Mouse (Mus musculus): ENCODE measurements around the gene Olfr49. TPM values are rescaled to one million over a fixed set of nuclear protein-coding genes. Genes with fewer than 3 reads are reported as not detected.
A peak's percentile ranks its signal among the peaks of the same experiment; 100 is the strongest.

Olfr49 gene
- polyA plus RNA-seq, 1 experiment from 2014 or later: not detected

- H3K4me1 ChIP-seq (ENCODE audit: insufficient read depth): peaks cover 26% of the 10 kb centered on the region
- ATAC-seq (no peak), DNase-seq (no peak)
- no peaks in the 10 kb centered on the region for H3K27me3 ChIP-seq (ENCODE audit: insufficient read depth, low read length)
- H3K9ac ChIP-seq (replicated peaks): peak overlapping the region; percentile 74
- peak overlapping the region; percentile 67 for H3K4me3 ChIP-seq (ENCODE audit: low read depth, low read length)
- WGBS (ENCODE audit: insufficient replicate concordance): 18% methylated on average over 8 of the region's 8 CpGs
- H3K4me2 ChIP-seq (ENCODE audit: low read depth, low read length): peak overlapping the region; percentile 77
- peaks cover 17% of the 10 kb centered on the region; the same call in 1 of the 2 replicates for H3K36me3 ChIP-seq (replicated peaks; ENCODE audit: insufficient read depth, low read length)
- 0 out of 2 replicates have a peak overlapping the region, but pooled peaks have one; percentile 78 for H3K27ac ChIP-seq (ENCODE audit: low read depth)
- TF ChIP-seq CTCF (IDR thresholded peaks at IDR 0.05; ENCODE audit: low read depth) (no peak), EP300 (IDR thresholded peaks at IDR 0.05; ENCODE audit: low read depth) (no peak)
- no peaks in the 10 kb centered on the region for H3K9me3 ChIP-seq (ENCODE audit: low read length)
These were observed 25.0 kb downstream of the Olfr49 start for GRCm38 (mm10) chr14:54259722-54260085.

GRCm38 (mm10) chr14:54259003-54259721, 25.6 kb downstream of the Olfr49 start:
- under 1% methylated on average over 35 of the region's 35 CpGs for WGBS (ENCODE audit: insufficient replicate concordance)
- no peak for TF ChIP-seq CTCF (IDR thresholded peaks at IDR 0.05; ENCODE audit: low read depth)
- no peak for TF ChIP-seq EP300 (IDR thresholded peaks at IDR 0.05; ENCODE audit: low read depth)
- H3K4me1 ChIP-seq (ENCODE audit: insufficient read depth): peaks cover 30% of the 10 kb centered on the region
- peak; percentile 92 for ATAC-seq
- H3K4me2 ChIP-seq (ENCODE audit: low read depth, low read length): peak overlapping the region; percentile 77
- no peaks in the 10 kb centered on the region for H3K27me3 ChIP-seq (ENCODE audit: insufficient read depth, low read length)
- peak overlapping the region; percentile 67 for H3K4me3 ChIP-seq (ENCODE audit: low read depth, low read length)
- H3K9ac ChIP-seq (replicated peaks): peak overlapping the region; percentile 74
- DNase-seq: peak; percentile 96
- no peaks in the 10 kb centered on the region for H3K9me3 ChIP-seq (ENCODE audit: low read length)
- H3K36me3 ChIP-seq (replicated peaks; ENCODE audit: insufficient read depth, low read length): peaks cover 12% of the 10 kb centered on the region; the same call in 1 of the 2 replicates
- H3K27ac ChIP-seq (ENCODE audit: low read depth): peak overlapping the region; percentile 78

GRCm38 (mm10) chr14:54258131-54258670, 26.5 kb downstream of the Olfr49 start:
- no peak for TF ChIP-seq EP300 (IDR thresholded peaks at IDR 0.05; ENCODE audit: low read depth)
- TF ChIP-seq CTCF (IDR thresholded peaks at IDR 0.05; ENCODE audit: low read depth): no peak
- ATAC-seq (no peak), DNase-seq (no peak)
- Histone ChIP-seq H3K36me3 (replicated peaks; ENCODE audit: insufficient read depth, low read length) (peaks cover 8% of the 10 kb centered on the region; the same call in 1 of the 2 replicates), H3K27me3 (ENCODE audit: insufficient read depth, low read length) (no peaks in the 10 kb centered on the region), H3K27ac (ENCODE audit: low read depth) (no peak overlapping the region), H3K4me3 (ENCODE audit: low read depth, low read length) (no peak overlapping the region), H3K9me3 (ENCODE audit: low read length) (no peaks in the 10 kb centered on the region), H3K9ac (replicated peaks) (no peak overlapping the region), H3K4me1 (ENCODE audit: insufficient read depth) (peaks cover 30% of the 10 kb centered on the region), H3K4me2 (ENCODE audit: low read depth, low read length) (peak overlapping the region; percentile 77)
- WGBS (ENCODE audit: insufficient replicate concordance): 62% methylated on average over 7 of the region's 7 CpGs

GRCm38 (mm10) chr14:54254670-54255202, 30.0 kb downstream of the Olfr49 start:
- ATAC-seq (no peak), DNase-seq (no peak)
- peak overlapping the region; percentile 80 for H3K4me2 ChIP-seq (ENCODE audit: low read depth, low read length)
- H3K27ac ChIP-seq (ENCODE audit: low read depth): peak overlapping the region; percentile 90
- H3K27me3 ChIP-seq (ENCODE audit: insufficient read depth, low read length): no peaks in the 10 kb centered on the region
- 51% methylated on average over 12 of the region's 12 CpGs for WGBS (ENCODE audit: insufficient replicate concordance)
- no peaks in the 10 kb centered on the region for H3K9me3 ChIP-seq (ENCODE audit: low read length)
- TF ChIP-seq CTCF (IDR thresholded peaks at IDR 0.05; ENCODE audit: low read depth): no peak
- peak overlapping the region; percentile 84 for H3K9ac ChIP-seq (replicated peaks)
- H3K4me1 ChIP-seq (ENCODE audit: insufficient read depth): peaks cover 32% of the 10 kb centered on the region
- H3K4me3 ChIP-seq (ENCODE audit: low read depth, low read length): peak overlapping the region; percentile 63
- H3K36me3 ChIP-seq (replicated peaks; ENCODE audit: insufficient read depth, low read length): no peaks in the 10 kb centered on the region

- ATAC-seq: peak; percentile 99
- peak; percentile 98 for DNase-seq
- Histone ChIP-seq H3K9ac (replicated peaks) (peak within 1 kb of the TSS; percentile 84), H3K27me3 (ENCODE audit: insufficient read depth, low read length) (no peaks in the 10 kb centered on the region), H3K36me3 (replicated peaks; ENCODE audit: insufficient read depth, low read length) (no peaks in the 10 kb centered on the region), H3K27ac (ENCODE audit: low read depth) (peak within 1 kb of the TSS; percentile 90), H3K4me2 (ENCODE audit: low read depth, low read length) (peak within 1 kb of the TSS; percentile 80), H3K4me1 (ENCODE audit: insufficient read depth) (peaks cover 33% of the 10 kb centered on the region), H3K4me3 (ENCODE audit: low read depth, low read length) (peak within 1 kb of the TSS; percentile 63), H3K9me3 (ENCODE audit: low read length) (no peaks in the 10 kb centered on the region)
- under 1% methylated on average over 39 of the region's 39 CpGs for WGBS (ENCODE audit: insufficient replicate concordance)
- peak; percentile 24; the same call in 1 of the 2 replicates for TF ChIP-seq CTCF (IDR thresholded peaks at IDR 0.05; ENCODE audit: low read depth)
- peak; percentile 50 for TF ChIP-seq EP300 (IDR thresholded peaks at IDR 0.05; ENCODE audit: low read depth)
These were observed 30.9 kb downstream of the Olfr49 start, which contains the start of the genes Dad1 and Abhd4 for GRCm38 (mm10) chr14:54253741-54254291. TSS of gene Dad1 (minus strand) at chr14:54254104. TSS of gene Abhd4 (plus strand) at chr14:54254188.

- no peak for TF ChIP-seq CTCF (IDR thresholded peaks at IDR 0.05; ENCODE audit: low read depth)
- TF ChIP-seq EP300 (IDR thresholded peaks at IDR 0.05; ENCODE audit: low read depth): no peak
- Histone ChIP-seq H3K27me3 (ENCODE audit: insufficient read depth, low read length) (no peaks in the 10 kb centered on the region), H3K4me3 (ENCODE audit: low read depth, low read length) (no peak overlapping the region), H3K4me1 (ENCODE audit: insufficient read depth) (peaks cover 28% of the 10 kb centered on the region), H3K27ac (ENCODE audit: low read depth) (no peak overlapping the region), H3K9me3 (ENCODE audit: low read length) (no peaks in the 10 kb centered on the region), H3K36me3 (replicated peaks; ENCODE audit: insufficient read depth, low read length) (peaks cover 3% of the 10 kb centered on the region; the same call in 1 of the 2 replicates), H3K4me2 (ENCODE audit: low read depth, low read length) (no peak overlapping the region), H3K9ac (replicated peaks) (no peak overlapping the region)
- WGBS (ENCODE audit: insufficient replicate concordance): 72% methylated on average over 4 of the region's 4 CpGs
- ATAC-seq: no peak
- no peak for DNase-seq
These were observed 34.6 kb downstream of the Olfr49 start for GRCm38 (mm10) chr14:54250122-54250521.
